Mouse (Mus musculus) frontal cortex, adult (tissue): ENCODE measurements around the gene Serpina5.

ENCODE experiments used
- ATAC-seq: cut with Nextera tagmentation; 2 replicates; pipeline ENCODE4 v1.9.2; 2017; ENCODE audit warnings: mild to moderate bottlenecking, moderate library complexity, mixed read lengths; ENCODE audit not compliant: low TSS enrichment

The Serpina5 gene

DNA sequence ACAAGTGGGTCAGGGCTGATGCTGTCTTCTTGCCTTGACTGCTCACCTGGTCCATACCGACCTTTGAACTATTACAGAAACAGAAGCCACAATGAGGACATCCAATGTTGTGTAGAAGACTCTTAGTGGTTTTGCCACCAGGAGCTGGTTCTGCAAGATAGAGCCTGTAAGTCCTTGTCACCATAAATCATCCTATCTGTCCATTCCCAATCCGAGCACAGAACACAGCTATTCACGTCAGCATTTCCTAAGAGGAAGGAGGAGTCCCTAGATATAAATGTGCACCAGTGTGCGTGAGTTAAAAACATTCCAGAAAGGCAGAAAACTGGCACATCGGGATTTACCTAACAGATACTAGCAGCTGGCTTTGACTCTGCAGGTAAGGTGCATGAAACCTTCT, 26.8 kb downstream of the Serpina5 start, which contains the start of gene Serpina3b:
TSS of gene Serpina3b (plus strand) at position 301 of the 400 bp plus-strand sequence.
- no peak for ATAC-seq

DNA sequence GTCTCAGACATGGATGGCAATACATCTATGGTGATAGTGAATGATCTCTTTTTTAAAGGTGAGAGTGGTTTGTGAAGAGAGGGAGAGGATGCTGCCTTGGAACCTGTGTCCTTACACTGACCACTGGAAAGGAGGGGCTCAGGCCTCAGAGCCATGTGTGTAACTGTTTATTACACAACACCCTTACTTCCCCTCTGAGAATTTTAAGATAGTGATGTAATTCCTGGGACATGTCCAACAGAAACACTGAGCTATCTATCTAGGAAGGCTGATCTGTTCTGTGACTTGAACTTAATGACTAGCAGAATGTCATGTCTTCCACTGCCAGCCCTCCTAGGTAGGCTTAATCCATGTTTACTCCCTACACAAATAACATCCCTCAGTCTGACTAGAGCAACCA, 30.1 kb downstream of the Serpina5 start:
- ATAC-seq: no peak

- ATAC-seq: no peak
These were observed 37.3 kb downstream of the Serpina5 start for GRCm38 (mm10) chr12:104138216-104138615.

DNA sequence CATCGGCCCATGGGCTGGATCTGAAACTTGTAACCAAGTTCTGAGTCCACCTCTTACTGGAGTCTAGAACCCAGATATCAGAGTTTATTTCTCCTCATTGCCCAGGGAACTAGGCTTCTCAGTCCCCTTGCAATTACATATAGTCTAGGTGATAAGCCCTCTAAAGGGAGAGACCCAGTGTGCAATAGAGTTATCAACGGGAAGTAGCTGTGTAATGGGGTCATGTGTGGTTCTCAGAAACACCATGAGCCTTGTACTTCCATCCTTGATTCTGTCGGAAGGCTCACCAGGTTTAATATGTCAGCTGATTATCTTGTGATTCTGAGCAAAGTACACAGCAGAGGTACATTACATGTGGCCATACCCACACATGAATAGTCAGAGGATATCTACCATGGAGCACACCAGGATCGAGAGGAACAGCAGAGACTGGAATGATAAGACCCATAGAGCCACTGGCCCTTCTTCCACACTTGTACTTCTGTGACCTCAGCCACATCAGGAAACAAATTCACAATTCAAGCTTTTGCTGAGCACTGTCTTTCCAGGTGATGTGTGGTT, 39.7 kb downstream of the Serpina5 start:
- ATAC-seq: no peak

DNA sequence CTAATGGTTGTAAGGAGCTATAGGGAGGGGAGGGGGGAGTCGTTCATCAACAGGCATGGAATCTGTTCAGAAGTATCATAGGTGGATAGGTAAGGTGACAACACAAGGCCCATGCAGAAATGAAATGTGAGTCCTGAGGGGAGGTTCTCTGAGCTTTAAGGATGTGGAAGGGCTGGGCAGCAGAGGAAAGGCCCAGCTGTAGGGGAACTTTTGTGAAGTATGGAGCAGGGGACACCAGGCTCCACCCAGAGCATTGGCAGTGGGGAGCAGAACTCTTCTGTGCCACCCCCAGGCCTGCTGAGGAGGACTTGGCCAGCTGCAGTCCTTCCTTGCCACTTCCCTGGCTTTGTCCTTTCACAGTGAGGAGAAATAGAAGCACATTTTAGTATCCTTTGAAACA, 40.6 kb downstream of the Serpina5 start:
- ATAC-seq: no peak

DNA sequence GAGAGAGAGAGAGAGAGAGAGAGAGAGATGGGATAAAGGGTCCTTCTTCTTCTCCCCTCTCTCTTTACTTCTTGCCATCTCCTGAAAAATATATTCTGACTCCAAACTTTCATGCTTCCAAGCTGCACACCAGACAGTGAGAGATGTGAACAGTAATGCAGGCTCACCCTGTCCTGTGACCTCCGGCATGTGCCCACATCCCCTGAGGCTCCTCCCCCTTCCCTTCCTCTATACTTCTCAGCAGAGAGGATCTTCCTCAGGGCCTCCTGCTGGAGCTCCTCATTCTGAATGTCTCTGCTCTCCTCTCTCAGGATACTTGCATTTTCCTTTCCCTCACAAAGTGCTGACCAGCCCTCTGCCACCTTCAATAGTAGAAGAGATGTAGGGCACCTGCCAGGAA, 41.5 kb downstream of the Serpina5 start:
- ATAC-seq: no peak

DNA sequence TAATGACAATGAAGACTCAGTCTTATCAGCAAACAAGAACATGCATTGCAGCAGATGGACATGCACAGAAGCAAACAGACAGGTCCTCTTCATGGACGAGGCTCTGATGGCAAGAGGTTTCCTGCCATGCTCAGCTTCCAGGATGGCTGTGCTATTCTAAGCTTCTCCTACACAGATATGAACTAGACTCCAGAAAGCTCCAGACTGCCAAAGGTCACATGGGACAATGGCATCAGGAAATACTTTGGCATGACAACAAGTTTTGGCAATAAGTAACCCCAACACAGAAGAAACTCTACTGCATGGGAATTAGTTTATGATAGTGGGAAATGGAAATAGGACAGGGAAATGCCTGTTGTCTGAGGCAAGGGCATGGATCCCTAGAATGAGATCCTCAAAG, 42.4 kb downstream of the Serpina5 start:
- no peak for ATAC-seq

- ATAC-seq: no peak
These were observed 44.7 kb downstream of the Serpina5 start for GRCm38 (mm10) chr12:104145571-104145970.

- ATAC-seq: no peak
These were observed 51.1 kb downstream of the Serpina5 start for GRCm38 (mm10) chr12:104151989-104152388.

GRCm38 (mm10) chr12:104153041-104153645, 52.2 kb downstream of the Serpina5 start:
- no peak for ATAC-seq

DNA sequence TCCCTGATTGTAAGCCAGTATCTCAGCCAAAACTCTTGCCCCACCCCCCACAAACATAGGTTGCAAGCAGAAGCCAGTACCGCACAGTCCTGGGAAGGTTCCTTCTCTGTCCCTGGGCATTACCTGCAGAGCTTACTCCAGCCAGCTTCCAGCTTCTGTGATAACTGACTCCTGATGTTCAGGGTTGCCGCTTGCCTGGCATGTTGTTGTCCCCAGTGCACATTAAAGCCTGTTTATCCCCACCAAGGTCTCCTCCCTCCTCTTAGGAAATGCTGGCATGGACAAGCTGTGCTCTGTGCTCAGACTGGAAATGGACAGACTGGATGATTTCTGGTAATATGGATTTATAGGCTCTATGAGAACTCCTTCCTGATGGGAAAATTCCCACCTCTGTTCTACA, 52.7 kb downstream of the Serpina5 start, which contains the start of gene Serpina3c:
TSS of gene Serpina3c (minus strand) at position 215 of the 400 bp plus-strand sequence.
- ATAC-seq: no peak
